Mouse (Mus musculus) brain, embryonic 14.5 days (tissue): ENCODE measurements at regions not wholly inside any gene's neighbourhood (a gene's known extent, or its start where the extent isn't known, plus 50 kb on each side); places are given as distances from the start of the nearest gene placed in this dataset.

ENCODE experiments used
- DNase-seq: peaks from one replicate; pipeline ENCODE4 v3.0.0-alpha.2; 2011; ENCODE audit warnings: low read depth
- CTCF ChIP-seq: fragments of 200-500 bp; IDR thresholded peaks from 2 replicates; pipeline ENCODE4 v1.5.1; 2012; ENCODE audit warnings: inconsistent platforms, mild to moderate bottlenecking, moderate library complexity, borderline replicate concordance; ENCODE audit not compliant: insufficient read depth, insufficient read length; ENCODE audit errors: extremely low read depth
- POLR2A ChIP-seq: fragments of 200-500 bp; IDR thresholded peaks from 2 replicates; pipeline ENCODE4 v1.6.1; 2012; ENCODE audit warnings: mild to moderate bottlenecking, inconsistent platforms, borderline replicate concordance; ENCODE audit not compliant: poor library complexity, insufficient read depth, insufficient read length, severe bottlenecking; ENCODE audit errors: extremely low read depth

DNA sequence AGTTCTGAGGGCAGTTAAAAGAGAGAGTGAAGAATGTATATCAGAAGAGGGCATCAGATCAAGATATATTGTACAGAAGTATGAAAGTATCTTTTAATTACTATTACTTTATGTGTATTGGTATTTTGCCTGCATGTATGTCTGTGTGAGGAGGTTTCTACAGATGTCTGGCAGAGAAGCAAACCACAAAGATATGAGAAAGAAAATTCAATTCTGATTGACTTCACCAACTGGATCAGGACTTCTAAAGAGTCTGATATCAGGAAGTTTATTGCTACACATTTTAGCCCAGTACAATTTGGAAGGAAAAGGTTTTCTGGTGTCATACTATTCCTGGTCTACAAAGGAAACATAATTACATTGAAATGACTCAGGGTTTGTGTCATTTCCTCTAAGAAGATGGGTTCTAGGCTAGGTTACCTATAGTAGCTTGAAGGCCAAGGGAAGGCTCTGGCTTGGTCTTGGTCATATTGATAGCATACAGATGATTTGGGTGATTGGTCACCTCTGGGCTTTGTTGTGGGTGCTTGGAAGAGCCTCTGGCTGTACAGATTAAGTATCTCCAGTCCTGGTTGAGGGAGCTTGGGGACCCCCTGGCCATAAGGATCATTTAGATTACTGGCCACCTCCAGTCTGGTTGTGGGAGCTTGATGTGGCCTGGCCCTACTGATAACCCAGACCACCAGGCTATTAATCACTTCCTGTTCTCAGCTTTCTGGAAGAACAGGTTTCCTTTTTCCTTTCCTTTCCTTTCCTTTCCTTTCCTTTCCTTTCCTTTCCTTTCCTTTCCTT is 275.1 kb upstream of the Pkn2 start:
- TF ChIP-seq CTCF (no peak), POLR2A (no peak)

DNA sequence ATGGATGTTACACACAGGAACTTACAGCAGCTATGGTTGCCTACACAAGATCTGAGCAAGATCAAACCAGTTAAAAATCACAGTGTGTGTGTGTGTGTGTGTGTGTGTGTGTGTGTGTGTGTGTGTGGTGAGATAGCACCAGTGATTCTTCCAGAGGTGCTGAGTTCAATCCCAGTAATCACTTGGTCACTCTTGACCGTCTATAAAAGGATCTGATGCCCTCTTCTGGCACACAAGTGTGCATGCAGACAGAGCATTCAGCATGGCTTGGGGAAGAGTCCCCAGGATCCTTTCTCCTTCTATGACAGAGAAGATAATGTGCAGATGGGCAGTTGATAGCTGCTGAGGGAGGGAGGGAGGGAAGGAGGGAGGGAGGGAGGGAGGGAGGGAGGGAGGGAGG is 274.4 kb upstream of the Pkn2 start:
- no peak for DNase-seq
- TF ChIP-seq CTCF (no peak; the same call in 1 of the 2 replicates), POLR2A (no peak)

More for the DNA sequence above, 275.1 kb upstream of the Pkn2 start:
- DNase-seq = no peak

DNA sequence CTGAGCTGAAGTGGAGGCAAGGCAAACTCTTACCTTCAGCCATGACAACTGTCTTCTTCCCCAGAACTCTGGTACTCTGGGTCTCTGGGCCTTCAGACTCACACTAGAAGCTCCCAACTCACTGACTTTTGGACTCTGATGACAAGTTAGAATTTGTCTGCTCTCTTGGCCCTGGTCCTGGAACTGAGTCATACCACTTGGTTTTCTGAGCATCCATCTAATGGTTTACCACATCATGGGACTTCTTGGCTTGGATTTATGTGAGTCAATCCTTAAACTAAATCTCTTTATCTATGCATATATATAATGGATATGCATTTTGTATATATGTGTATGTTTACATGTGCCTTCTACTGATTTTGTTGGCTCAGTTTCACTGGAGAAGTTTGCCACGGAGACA is 273.8 kb upstream of the Pkn2 start:
- DNase-seq = no peak
- TF ChIP-seq POLR2A = no peak
- TF ChIP-seq CTCF = no peak

DNA sequence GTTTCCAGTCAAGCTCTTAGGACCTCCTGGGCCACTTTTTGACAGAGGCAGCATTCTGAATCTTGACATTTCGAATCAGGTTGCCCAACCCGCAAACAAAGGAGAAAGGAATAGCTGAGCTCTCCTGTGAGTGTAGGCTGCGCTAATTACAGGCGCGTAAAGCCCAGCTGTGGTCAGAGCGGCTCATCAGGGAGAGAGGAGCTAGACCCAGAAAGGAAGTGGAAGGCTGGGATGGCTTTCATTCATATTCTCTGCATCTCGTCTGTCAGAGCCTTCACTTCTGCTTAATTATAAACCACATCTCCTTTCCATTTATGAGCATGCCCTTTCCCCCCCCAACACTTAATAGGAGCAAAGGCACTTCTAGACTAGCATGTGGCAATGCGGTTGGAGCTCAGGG is 265.7 kb upstream of the Pkn2 start:
- peak; percentile 38 for DNase-seq
- TF ChIP-seq POLR2A (no peak), CTCF (no peak)

DNA sequence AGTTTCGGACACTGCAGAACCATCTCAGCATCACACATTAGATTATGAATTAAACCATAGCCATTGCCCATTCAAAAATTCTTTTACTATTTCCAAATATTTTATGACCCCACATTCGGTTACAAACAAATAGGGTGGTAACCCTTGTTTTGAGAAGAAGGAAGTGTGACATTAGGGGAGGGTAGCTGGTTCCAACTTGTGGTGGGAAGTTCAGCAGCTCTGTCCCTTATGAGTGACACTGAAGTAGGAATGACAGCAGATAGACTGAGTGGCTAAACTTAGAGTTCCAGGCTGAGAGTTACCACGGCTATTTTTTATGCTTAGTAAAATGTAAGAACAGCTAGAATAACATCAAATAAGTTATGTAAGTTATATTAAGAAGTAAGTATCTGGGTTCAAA is 257.1 kb upstream of the Pkn2 start:
- TF ChIP-seq POLR2A (no peak), CTCF (no peak)
- DNase-seq = no peak

DNA sequence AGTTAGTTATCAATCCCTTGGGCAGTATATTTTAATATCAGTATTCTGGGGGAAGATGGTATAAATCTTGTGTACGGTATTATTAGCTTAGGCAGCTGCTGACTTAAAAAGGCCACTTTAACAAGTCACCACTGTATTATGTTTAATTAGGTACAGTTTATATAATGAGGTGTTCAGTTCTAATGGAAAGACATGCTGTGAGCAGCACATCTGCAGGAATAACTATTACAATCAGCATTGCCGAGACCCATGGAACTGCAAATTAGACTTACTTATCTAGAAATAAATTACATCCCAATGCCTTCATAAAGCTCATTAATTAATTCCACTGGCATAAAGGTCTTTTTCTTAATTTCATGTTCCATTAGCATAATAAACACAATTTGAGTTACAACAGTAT is 252.7 kb upstream of the Pkn2 start:
- TF ChIP-seq CTCF (no peak), POLR2A (no peak)
- DNase-seq = peak; percentile 61

DNA sequence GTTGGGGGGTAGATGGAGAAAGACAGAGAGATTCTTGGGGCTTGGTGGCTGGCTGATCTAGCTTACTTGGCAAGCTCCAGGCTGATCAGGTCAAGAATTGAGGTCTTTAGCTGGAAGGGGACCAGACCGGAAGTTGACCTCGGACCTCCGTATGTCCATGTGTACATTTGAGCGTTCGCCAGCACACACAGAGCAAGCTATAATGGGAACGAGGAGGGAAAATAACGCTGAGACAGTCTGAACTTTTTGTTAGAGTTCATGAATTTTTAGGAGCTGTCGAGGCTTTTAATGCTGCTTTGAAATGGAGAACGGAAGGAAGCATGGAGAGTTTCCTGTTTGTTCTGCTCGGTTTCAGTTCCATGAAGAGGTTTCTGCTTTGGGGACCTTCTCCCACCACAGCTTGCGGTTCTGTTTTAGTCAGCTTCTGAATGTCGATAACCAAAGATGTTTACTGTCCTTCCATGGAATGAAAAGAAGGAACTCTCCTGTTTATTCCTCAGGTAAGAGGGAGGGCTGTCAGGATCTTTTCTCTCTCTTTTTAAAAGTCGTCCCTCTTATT is 226.0 kb upstream of the Pkn2 start:
- DNase-seq = no peak
- no peak for TF ChIP-seq CTCF
- TF ChIP-seq POLR2A = no peak

DNA sequence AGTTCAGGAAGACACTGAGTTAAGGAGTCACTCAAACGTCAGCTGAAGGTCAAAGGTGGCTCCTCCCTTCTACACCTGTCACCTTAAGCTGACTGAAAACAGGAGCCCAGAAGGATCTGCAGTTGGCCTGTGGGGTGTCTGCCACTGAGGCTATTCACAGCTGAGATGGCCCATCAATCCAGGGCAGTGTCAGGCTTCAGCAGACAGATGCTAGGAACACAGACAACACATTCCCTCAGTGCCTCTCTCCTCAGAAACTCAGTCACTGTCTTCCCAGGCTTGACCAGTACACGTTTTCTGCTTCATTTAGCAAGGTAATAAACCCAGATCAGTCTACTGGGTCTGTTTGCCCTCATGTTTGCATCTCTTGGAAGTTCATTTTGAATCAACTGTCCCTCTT is 222.9 kb upstream of the Pkn2 start:
- TF ChIP-seq CTCF = no peak
- no peak for TF ChIP-seq POLR2A
- no peak for DNase-seq

DNA sequence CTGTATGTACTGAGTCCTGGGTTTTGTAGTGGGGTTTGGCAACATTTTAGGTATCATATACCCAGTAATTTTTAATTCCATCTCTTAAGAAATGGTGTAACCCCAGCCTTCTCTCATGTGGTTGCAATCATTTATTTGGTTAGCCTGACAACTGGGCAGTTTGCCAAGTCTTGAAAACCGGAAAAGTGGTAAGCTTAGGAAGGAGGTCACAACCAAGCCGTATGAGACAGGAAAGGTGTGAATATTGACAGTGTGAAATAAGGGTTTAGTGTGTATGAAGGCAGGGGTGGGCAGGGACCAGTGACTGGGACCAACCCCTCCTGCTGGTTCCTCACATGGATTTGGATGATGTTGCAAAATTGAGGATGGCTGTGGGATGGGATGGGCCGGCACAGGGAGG is 221.5 kb upstream of the Pkn2 start:
- peak; percentile 78 for DNase-seq
- no peak for TF ChIP-seq POLR2A
- TF ChIP-seq CTCF = no peak

DNA sequence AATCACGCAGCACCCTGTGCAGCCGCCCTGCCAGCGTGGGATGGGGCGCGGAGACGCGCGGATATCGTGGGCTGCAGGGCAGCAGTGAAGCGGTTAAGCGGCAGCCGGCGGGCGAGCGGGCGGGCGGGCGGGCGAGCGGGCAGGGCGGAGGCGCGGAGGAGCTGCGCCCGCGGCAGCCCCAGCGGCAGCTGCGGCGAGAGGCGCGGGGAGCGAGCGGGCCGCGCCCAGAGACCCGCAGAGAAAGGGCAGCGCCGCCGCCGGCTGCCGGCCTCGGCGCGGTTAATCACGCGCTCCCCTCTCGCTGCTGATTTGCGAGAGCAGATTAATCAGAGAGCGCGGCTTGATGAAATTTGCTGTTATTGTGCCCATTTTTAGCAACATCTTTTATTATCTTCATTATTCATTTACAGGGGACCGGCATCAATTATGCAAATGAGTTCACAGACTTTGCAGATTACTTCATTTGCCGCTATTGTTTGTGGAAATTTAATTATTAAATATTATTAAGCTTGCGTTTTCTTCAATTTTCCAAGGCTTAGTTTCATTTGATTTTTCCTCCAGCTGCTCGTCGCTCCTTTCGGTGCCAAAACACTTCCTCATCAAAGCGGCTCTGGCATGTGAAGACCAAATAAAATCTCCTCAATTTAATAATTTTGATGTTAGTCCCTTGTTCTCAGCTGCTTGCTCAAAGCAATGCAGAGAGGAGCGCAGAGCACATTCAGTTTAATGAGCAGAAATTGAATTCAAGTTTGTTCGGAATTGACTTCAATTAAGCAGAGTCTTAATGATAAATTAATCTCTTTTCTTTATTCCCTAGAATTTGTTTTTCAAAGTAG is 219.2 kb upstream of the Pkn2 start:
- DNase-seq = peak; percentile 89
- no peak for TF ChIP-seq CTCF
- 0 out of 2 replicates have a peak, but pooled peaks have one; percentile 21 for TF ChIP-seq POLR2A

DNA sequence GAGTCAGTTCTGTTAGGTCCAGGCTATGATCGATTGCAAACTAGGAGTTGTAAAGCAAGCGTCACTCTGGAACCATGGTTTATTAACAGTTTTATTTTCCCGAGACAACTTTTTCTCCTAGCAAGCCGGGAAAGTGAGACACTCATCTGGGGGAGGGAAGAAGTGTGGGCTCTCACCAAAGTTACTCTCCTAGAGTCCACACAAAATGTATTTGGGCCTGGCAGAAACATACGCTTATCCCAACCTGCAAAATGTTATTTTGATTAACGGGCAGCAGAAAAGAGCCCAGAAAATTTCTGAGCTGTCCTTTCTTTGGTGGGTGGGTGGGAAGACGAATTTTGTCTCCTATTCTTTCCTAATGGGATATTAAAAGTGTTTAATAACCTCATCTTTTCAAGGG is 218.4 kb upstream of the Pkn2 start:
- no peak for DNase-seq
- TF ChIP-seq POLR2A (no peak), CTCF (no peak)
